Mouse (Mus musculus) myocyte (in vitro differentiated cells): ENCODE data around the gene Wnt4. TPM values are rescaled to one million over a fixed set of nuclear protein-coding genes. Genes with fewer than 3 reads are reported as not detected.
A peak's percentile ranks its signal among the peaks of the same experiment; 100 is the strongest.

Experiments used
- H3K27me3 ChIP-seq: one replicate; pipeline ENCODE4 v1.6.1; 2011; ENCODE audit not compliant: control insufficient read depth, insufficient read depth, insufficient read length
- H3K36me3 ChIP-seq: one replicate; pipeline ENCODE4 v1.6.1; 2011; ENCODE audit not compliant: control insufficient read depth, insufficient read depth
- H3K4me2 ChIP-seq: one replicate; pipeline ENCODE4 v1.6.1; 2011; ENCODE audit warnings: low read depth, control low read depth
- H3K4me3 ChIP-seq: one replicate; pipeline ENCODE4 v1.5.1; 2011; ENCODE audit warnings: mild to moderate bottlenecking, control low read depth, moderate library complexity
- H3K79me2 ChIP-seq: one replicate; pipeline ENCODE4 v1.6.1; 2011; ENCODE audit not compliant: control insufficient read depth, insufficient read depth
- H3ac ChIP-seq: one replicate; pipeline ENCODE4 v1.6.1; 2011; ENCODE audit not compliant: control insufficient read depth, insufficient read length
- CEBPB ChIP-seq: IDR thresholded peaks from 2 replicates; pipeline ENCODE4 v1.6.1; 2011; ENCODE audit warnings: mild to moderate bottlenecking, moderate library complexity; ENCODE audit not compliant: poor library complexity, insufficient read depth, severe bottlenecking
- E2F4 ChIP-seq: IDR thresholded peaks from one replicate; pipeline ENCODE4 v1.6.1; 2011; ENCODE audit warnings: mild to moderate bottlenecking, control low read depth, moderate library complexity; ENCODE audit not compliant: insufficient read depth
- MAX ChIP-seq: IDR thresholded peaks from one replicate; pipeline ENCODE4 v1.6.1; 2011; ENCODE audit warnings: low read depth, mild to moderate bottlenecking, control low read depth
- MYOD1 ChIP-seq, 3 experiments: IDR thresholded peaks; one replicate each; pipeline ENCODE4 v1.6.1; 2011; ENCODE audit warnings: control low read depth in 2 of 3, low read depth in 2 of 3, mild to moderate bottlenecking in 2 of 3, moderate library complexity in 1 of 3; ENCODE audit not compliant: insufficient read length in 2 of 3, control insufficient read depth in 1 of 3
- MYOG ChIP-seq, 3 experiments: IDR thresholded peaks; one replicate each; pipeline ENCODE4 v1.6.1; 2011; ENCODE audit warnings: control low read depth in 2 of 3, low read depth in 2 of 3, mild to moderate bottlenecking in 2 of 3; ENCODE audit not compliant: insufficient read length in 2 of 3, control insufficient read depth in 1 of 3, insufficient read depth in 1 of 3
- POLR2A ChIP-seq: IDR thresholded peaks from one replicate; pipeline ENCODE4 v1.6.1; 2011; ENCODE audit warnings: low read depth, mild to moderate bottlenecking, control low read depth, moderate library complexity; ENCODE audit not compliant: insufficient read length
- POLR2AphosphoS2 ChIP-seq: IDR thresholded peaks from one replicate; pipeline ENCODE4 v1.6.1; 2011; ENCODE audit warnings: low read depth, control low read depth; ENCODE audit not compliant: insufficient read length
- REST ChIP-seq: IDR thresholded peaks from one replicate; pipeline ENCODE4 v1.6.1; 2011; ENCODE audit warnings: mild to moderate bottlenecking, control low read depth, moderate library complexity; ENCODE audit not compliant: insufficient read depth, insufficient read length
- SRF ChIP-seq: IDR thresholded peaks from one replicate; pipeline ENCODE4 v1.6.1; 2011; ENCODE audit warnings: low read depth; ENCODE audit not compliant: control insufficient read depth, insufficient read length
- TCF12 ChIP-seq: IDR thresholded peaks from one replicate; pipeline ENCODE4 v1.6.1; 2011; ENCODE audit warnings: mild to moderate bottlenecking, control low read depth; ENCODE audit not compliant: poor library complexity, insufficient read depth, severe bottlenecking
- TCF3 ChIP-seq: IDR thresholded peaks from one replicate; pipeline ENCODE4 v1.6.1; 2011; ENCODE audit warnings: low read depth, control low read depth; ENCODE audit not compliant: insufficient read length
- USF1 ChIP-seq: IDR thresholded peaks from one replicate; pipeline ENCODE4 v1.6.1; 2011; ENCODE audit warnings: low read depth, mild to moderate bottlenecking, control low read depth, moderate library complexity
- polyA plus RNA-seq: library from polyadenylated mRNA; unstranded; fragments of >200 nt; fragmentation: generic; extraction: Trizol; gene quantifications from one replicate; pipeline ENCODE4 v1.2.1, GENCODE M21; 2012; ENCODE audit warnings: missing spikeins

Wnt4 gene
- polyA plus RNA-seq, 1 experiment, result 5.2 TPM

DNA sequence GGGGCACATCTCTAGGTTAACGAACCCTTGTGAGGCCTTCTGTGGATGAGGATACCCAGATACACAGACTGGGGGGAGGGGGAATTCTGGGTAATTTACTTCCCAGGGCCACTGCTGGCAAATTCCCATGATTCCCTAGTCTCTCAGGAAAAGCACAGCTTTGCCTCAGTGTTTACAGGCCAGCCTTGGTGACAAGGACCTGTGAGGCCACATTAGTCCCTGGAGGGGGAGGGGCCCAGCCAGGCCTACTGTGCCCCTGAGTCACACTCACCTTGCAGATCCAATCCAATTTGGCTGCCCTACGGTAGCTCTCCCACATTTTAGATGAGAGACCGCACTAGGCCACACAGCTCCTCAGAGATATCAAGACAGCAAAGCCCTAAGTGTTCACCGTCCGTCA lies 12.2 kb upstream of the Wnt4 start:
- no peak overlapping the region for H3ac ChIP-seq
- H3K36me3 ChIP-seq, result no peaks in the 10 kb centered on the region
- no peaks in the 10 kb centered on the region for H3K27me3 ChIP-seq
- no peak overlapping the region for H3K4me3 ChIP-seq
- H3K79me2 ChIP-seq, result no peaks in the 10 kb centered on the region
- H3K4me2 ChIP-seq, result no peak overlapping the region
- TF ChIP-seq E2F4, result no peak
- no peak for TF ChIP-seq POLR2A
- TF ChIP-seq REST, result no peak
- no peak for TF ChIP-seq MYOG (IDR thresholded peaks at IDR 0.05; ENCODE audit: control insufficient read depth in 1 of 3, insufficient read depth in 1 of 3, insufficient read length in 2 of 3, low read depth in 2 of 3)
- TF ChIP-seq TCF3, result no peak
- no peak for TF ChIP-seq MYOD1 (IDR thresholded peaks at IDR 0.05; ENCODE audit: control insufficient read depth in 1 of 3, insufficient read length in 2 of 3, low read depth in 2 of 3)
- TF ChIP-seq USF1, result no peak
- TF ChIP-seq SRF, result no peak
- no peak for TF ChIP-seq CEBPB
- no peak for TF ChIP-seq MAX
- no peak for TF ChIP-seq TCF12
- TF ChIP-seq POLR2AphosphoS2, result no peak

GRCm38 (mm10) chr4:137268541-137268940 lies 8.7 kb upstream of the Wnt4 start:
- Histone ChIP-seq H3K4me3 (no peak overlapping the region), H3K27me3 (no peaks in the 10 kb centered on the region)
- TF ChIP-seq POLR2A (no peak), POLR2AphosphoS2 (no peak), TCF12 (no peak), SRF (no peak), MYOG (IDR thresholded peaks at IDR 0.05; ENCODE audit: control insufficient read depth in 1 of 3, insufficient read depth in 1 of 3, insufficient read length in 2 of 3, low read depth in 2 of 3) (no peak), CEBPB (no peak), E2F4 (no peak), MYOD1 (IDR thresholded peaks at IDR 0.05; ENCODE audit: control insufficient read depth in 1 of 3, insufficient read length in 2 of 3, low read depth in 2 of 3) (no peak), REST (no peak), TCF3 (no peak), USF1 (no peak), MAX (no peak)

DNA sequence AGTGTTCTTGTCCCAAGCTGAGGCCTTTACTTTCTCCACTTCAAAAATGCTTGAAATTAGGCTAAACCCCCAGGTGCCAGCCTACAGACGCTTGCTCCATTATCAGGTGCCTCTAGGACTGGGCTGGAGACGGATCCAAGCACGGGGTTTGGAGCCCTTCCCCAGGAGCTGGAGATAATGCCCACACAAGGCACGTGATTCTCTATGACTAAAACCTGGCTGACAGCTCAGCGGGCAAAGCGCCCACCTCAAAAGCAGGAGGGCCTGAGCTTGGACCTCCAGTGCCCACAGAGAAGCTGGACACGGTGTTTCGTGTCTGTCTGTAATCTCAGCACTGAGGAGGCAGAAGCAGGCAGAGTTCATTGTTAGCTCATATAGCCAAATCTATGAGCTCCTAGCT lies 5.4 kb upstream of the Wnt4 start:
- Histone ChIP-seq H3K79me2 (no peaks in the 10 kb centered on the region), H3K4me2 (no peak overlapping the region), H3K4me3 (no peak overlapping the region), H3K27me3 (peaks cover 9% of the 10 kb centered on the region), H3K36me3 (no peaks in the 10 kb centered on the region), H3ac (no peak overlapping the region)
- TF ChIP-seq MYOD1 (IDR thresholded peaks at IDR 0.05; ENCODE audit: control insufficient read depth in 1 of 3, insufficient read length in 2 of 3, low read depth in 2 of 3), result no peak
- no peak for TF ChIP-seq USF1
- no peak for TF ChIP-seq POLR2A
- TF ChIP-seq E2F4, result no peak
- no peak for TF ChIP-seq POLR2AphosphoS2
- TF ChIP-seq TCF12, result no peak
- TF ChIP-seq CEBPB, result no peak
- TF ChIP-seq REST, result no peak

More at GRCm38 (mm10) chr4:137268541-137268940, 8.7 kb upstream of the Wnt4 start:
- Histone ChIP-seq H3ac (no peak overlapping the region), H3K36me3 (no peaks in the 10 kb centered on the region), H3K4me2 (no peak overlapping the region), H3K79me2 (no peaks in the 10 kb centered on the region)

DNA sequence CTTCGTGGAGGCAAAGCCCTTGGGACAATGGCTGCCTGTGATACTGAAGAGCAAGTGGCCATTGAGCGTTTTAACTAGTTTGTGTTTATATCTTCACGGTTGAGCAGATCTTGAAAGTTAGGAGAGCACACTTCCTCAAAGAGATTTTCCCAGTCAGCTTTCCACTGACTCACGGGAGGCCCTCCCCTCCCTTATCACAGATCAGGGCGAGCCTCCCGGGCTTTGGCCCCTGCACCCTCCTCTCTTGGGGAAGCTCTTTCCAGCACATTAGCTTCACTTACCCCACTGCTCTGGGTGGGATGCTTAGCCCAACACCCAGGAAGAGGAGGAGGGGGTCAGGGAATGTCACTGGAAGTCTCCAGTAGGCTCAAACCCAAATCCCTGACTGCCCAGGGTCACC lies 3.0 kb upstream of the Wnt4 start:
- no peaks in the 10 kb centered on the region for H3K36me3 ChIP-seq
- H3K27me3 ChIP-seq, result peaks cover 22% of the 10 kb centered on the region
- no peak overlapping the region for H3K4me2 ChIP-seq
- H3K4me3 ChIP-seq, result no peak overlapping the region
- H3ac ChIP-seq, result no peak overlapping the region
- H3K79me2 ChIP-seq, result no peaks in the 10 kb centered on the region
- no peak for TF ChIP-seq E2F4

DNA sequence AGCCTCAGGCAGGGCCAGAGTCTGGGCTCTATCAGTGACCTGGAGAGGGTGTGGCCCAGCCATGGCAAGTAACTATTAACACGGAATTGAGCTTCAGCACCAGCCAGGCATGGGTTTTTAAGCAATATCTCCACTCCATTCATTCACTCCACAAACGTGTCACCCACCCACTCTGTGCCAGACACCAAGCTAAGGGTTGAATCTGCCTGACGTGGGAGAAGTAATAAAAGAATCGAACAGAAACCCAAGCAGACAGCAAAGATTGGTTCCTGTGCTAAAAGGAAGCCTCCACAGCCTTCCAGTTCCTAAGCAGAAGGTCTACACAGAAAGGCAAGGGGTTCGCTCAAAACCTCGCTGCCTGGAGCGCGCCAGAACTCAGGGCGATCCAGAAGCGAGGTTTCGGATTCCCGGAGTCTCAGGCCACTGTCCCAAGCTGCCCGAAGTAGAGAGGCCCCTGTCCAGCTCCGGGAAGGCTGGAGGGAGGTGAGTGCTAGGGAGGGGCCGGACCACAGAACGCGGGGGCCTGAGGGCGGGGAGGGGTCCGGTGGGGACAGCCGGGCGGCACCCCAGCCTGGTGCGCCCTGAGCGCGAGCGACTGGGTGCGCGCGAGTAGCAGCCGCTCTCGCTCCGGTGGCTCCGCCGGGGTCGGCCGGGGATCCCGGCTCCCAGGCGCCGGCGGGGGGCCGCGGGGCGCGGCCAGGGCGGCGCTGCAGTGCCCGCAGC lies 685 bp upstream of the Wnt4 start:
- H3K4me3 ChIP-seq, result no peak overlapping the region
- no peaks in the 10 kb centered on the region for H3K79me2 ChIP-seq
- no peaks in the 10 kb centered on the region for H3K36me3 ChIP-seq
- H3ac ChIP-seq, result no peak overlapping the region
- H3K4me2 ChIP-seq, result peak overlapping the region; percentile 47
- no peak for TF ChIP-seq POLR2AphosphoS2
- TF ChIP-seq SRF, result no peak
- no peak for TF ChIP-seq CEBPB
- no peak for TF ChIP-seq E2F4
- TF ChIP-seq TCF3, result no peak
- no peak for TF ChIP-seq TCF12
- TF ChIP-seq MAX, result no peak
- no peak for TF ChIP-seq MYOD1 (IDR thresholded peaks at IDR 0.05; ENCODE audit: control insufficient read depth in 1 of 3, insufficient read length in 2 of 3, low read depth in 2 of 3)
- TF ChIP-seq REST, result no peak
- no peak for TF ChIP-seq USF1
- TF ChIP-seq MYOG (IDR thresholded peaks at IDR 0.05; ENCODE audit: control insufficient read depth in 1 of 3, insufficient read depth in 1 of 3, insufficient read length in 2 of 3, low read depth in 2 of 3), result no peak
- TF ChIP-seq POLR2A, result no peak
- peaks cover 22% of the 10 kb centered on the region for H3K27me3 ChIP-seq
